Mouse (Mus musculus) embryonic fibroblast, embryonic 13.5 days (primary cell): ENCODE data around the gene Cldnd2.

ENCODE experiments used
- CTCF ChIP-seq: IDR thresholded peaks from 2 replicates; pipeline ENCODE4 v1.5.1; 2011; ENCODE audit warnings: mild to moderate bottlenecking, control low read depth, low read length, moderate library complexity, borderline replicate concordance; ENCODE audit not compliant: insufficient read depth
- POLR2A ChIP-seq: IDR thresholded peaks from 2 replicates; pipeline ENCODE4 v1.6.1; 2011; ENCODE audit warnings: low read depth, mild to moderate bottlenecking, control low read depth, low read length, moderate library complexity

- TF ChIP-seq CTCF (no peak), POLR2A (no peak)
Measured at GRCm38 (mm10) chr7:43483236-43483635, 42.7 kb downstream of the Cldnd2 start.
